In the genomic region with DNA sequence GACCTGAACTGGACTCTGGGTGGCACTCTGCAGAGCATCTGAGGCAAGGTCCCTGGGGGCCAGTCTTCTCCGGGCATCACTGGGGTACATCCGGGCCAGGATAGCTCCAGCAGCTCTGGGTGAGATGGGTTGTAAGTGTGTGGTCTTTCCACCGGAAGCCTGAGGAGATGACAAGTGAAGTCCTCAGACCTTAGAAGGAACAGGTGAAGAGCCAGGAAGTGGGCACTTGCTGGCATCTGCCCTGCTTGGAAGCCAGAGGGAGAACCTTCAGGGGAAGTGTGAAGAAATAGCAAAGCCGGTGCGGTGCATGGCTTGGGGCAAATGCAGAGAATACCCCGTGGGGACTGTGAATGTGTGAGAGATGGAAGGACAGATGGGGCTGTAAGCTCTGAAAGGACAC, we compare ENCODE assay signal across 17 mouse cellular contexts.
"Had no signal": no experiment of that assay in that cellular context is flagged by ENCODE, and none has a peak within 500 bp of the region (broad histone marks: within the 10 kb centered on the region; RNA-seq: fewer than 3 reads in every experiment).

No protein-coding gene starts in this region.

- ATAC-seq: midbrain, embryonic 16.5 days had no signal

- H3K27ac ChIP-seq: kidney, postnatal 0 days; limb, embryonic 13.5 days; liver, embryonic 15.5 days; midbrain, embryonic 12.5 days; neural tube, embryonic 13.5 days; stomach, embryonic 15.5 days had no signal

- H3K4me3 ChIP-seq: limb, embryonic 13.5 days; liver, embryonic 15.5 days; midbrain, embryonic 12.5 days; neural tube, embryonic 13.5 days; stomach, embryonic 15.5 days had no signal

- DNase-seq: kidney, postnatal 36 days; layer of hippocampus, adult 9-11 months; layer of hippocampus, postnatal 36 days; left cerebral cortex, postnatal 4 days; lung, embryonic 14.5 days; lung, postnatal 10 days; lung, postnatal 4 days; right cerebral cortex, postnatal 4 days; thymus, adult 2 months; thymus, postnatal 25 days had no signal

- H3K4me1 ChIP-seq: limb, embryonic 13.5 days; midbrain, embryonic 12.5 days; stomach, embryonic 15.5 days had no signal
